Mouse (Mus musculus) olfactory bulb, adult 2 months (tissue): ENCODE results near the gene Gm49325.

Source experiments
- CTCF ChIP-seq: fragments of 200-500 bp; IDR thresholded peaks from 2 replicates; pipeline ENCODE4 v1.5.1; 2012; ENCODE audit warnings: low read depth, mild to moderate bottlenecking, low read length, moderate library complexity; ENCODE audit not compliant: insufficient read depth
- POLR2A ChIP-seq: fragments of 200-500 bp; IDR thresholded peaks from 2 replicates; pipeline ENCODE4 v1.6.1; 2012; ENCODE audit warnings: mild to moderate bottlenecking, low read depth, low read length, moderate library complexity; ENCODE audit not compliant: insufficient read depth

GRCm38 (mm10) chr10:77560090-77560489, 45.9 kb upstream of the Gm49325 start:
- TF ChIP-seq CTCF (no peak), POLR2A (no peak)
